Mouse (Mus musculus): ENCODE data around the gene Timm8a2. TPM values are rescaled to one million over a fixed set of nuclear protein-coding genes. Genes with fewer than 3 reads are reported as not detected.

Timm8a2 gene
- polyA plus RNA-seq, 1 experiment from 2014 or later, result not detected

GRCm38 (mm10) chr14:122038874-122039647, 4.6 kb downstream of the Timm8a2 start:
- no peaks in the 10 kb centered on the region for H3K27me3 ChIP-seq
- H3K4me2 ChIP-seq (replicated peaks), result no peak overlapping the region
- ATAC-seq (replicated peaks), result no peak
- 91% methylated on average over 13 of the region's 13 CpGs for WGBS
- H3K9me3 ChIP-seq, result no peaks in the 10 kb centered on the region
- no peaks in the 10 kb centered on the region for H3K4me1 ChIP-seq
- H3K4me3 ChIP-seq, result no peak overlapping the region
- no peak overlapping the region for H3K9ac ChIP-seq (replicated peaks)
- no peak overlapping the region for H3K27ac ChIP-seq (replicated peaks)
- no peaks in the 10 kb centered on the region for H3K36me3 ChIP-seq

GRCm38 (mm10) chr14:122041413-122041825, 6.9 kb downstream of the Timm8a2 start:
- Histone ChIP-seq H3K9ac (replicated peaks) (no peak overlapping the region), H3K4me3 (no peak overlapping the region), H3K27me3 (no peaks in the 10 kb centered on the region), H3K36me3 (no peaks in the 10 kb centered on the region), H3K27ac (replicated peaks) (no peak overlapping the region), H3K9me3 (no peaks in the 10 kb centered on the region), H3K4me1 (no peaks in the 10 kb centered on the region), H3K4me2 (replicated peaks) (no peak overlapping the region)
- WGBS, result 89% methylated on average over 3 of the region's 3 CpGs
- no peak for ATAC-seq (replicated peaks)

GRCm38 (mm10) chr14:122042142-122042694, 7.7 kb downstream of the Timm8a2 start:
- Histone ChIP-seq H3K27me3 (no peaks in the 10 kb centered on the region), H3K27ac (replicated peaks) (no peak overlapping the region), H3K4me1 (no peaks in the 10 kb centered on the region), H3K9ac (replicated peaks) (no peak overlapping the region), H3K4me2 (replicated peaks) (no peak overlapping the region), H3K9me3 (no peaks in the 10 kb centered on the region), H3K4me3 (no peak overlapping the region), H3K36me3 (no peaks in the 10 kb centered on the region)
- ATAC-seq (replicated peaks), result no peak
- 84% methylated on average over 8 of the region's 8 CpGs for WGBS

GRCm38 (mm10) chr14:122047784-122048183, 13.3 kb downstream of the Timm8a2 start:
- no peaks in the 10 kb centered on the region for H3K4me1 ChIP-seq
- no peak for ATAC-seq (replicated peaks)
- H3K36me3 ChIP-seq, result no peaks in the 10 kb centered on the region
- no peak overlapping the region for H3K9ac ChIP-seq (replicated peaks)
- H3K27ac ChIP-seq (replicated peaks), result no peak overlapping the region
- 91% methylated on average over 8 of the region's 8 CpGs for WGBS
- H3K4me2 ChIP-seq (replicated peaks), result no peak overlapping the region
- H3K9me3 ChIP-seq, result no peaks in the 10 kb centered on the region
- no peak overlapping the region for H3K4me3 ChIP-seq
- H3K27me3 ChIP-seq, result no peaks in the 10 kb centered on the region

- WGBS, result 83% methylated on average over 9 of the region's 9 CpGs
Observed at GRCm38 (mm10) chr14:122048816-122049215, 14.3 kb downstream of the Timm8a2 start.

GRCm38 (mm10) chr14:122052896-122053635, 18.6 kb downstream of the Timm8a2 start:
- no peak overlapping the region for H3K27ac ChIP-seq (replicated peaks)
- 89% methylated on average over 9 of the region's 9 CpGs for WGBS
- no peak for ATAC-seq (replicated peaks)
- no peaks in the 10 kb centered on the region for H3K36me3 ChIP-seq
- H3K4me1 ChIP-seq, result no peaks in the 10 kb centered on the region
- H3K4me2 ChIP-seq (replicated peaks), result no peak overlapping the region
- no peaks in the 10 kb centered on the region for H3K9me3 ChIP-seq
- no peaks in the 10 kb centered on the region for H3K27me3 ChIP-seq
- H3K4me3 ChIP-seq, result no peak overlapping the region
- H3K9ac ChIP-seq (replicated peaks), result no peak overlapping the region

More at GRCm38 (mm10) chr14:122048816-122049215, 14.3 kb downstream of the Timm8a2 start:
- Histone ChIP-seq H3K4me2 (replicated peaks) (no peak overlapping the region), H3K27ac (replicated peaks) (no peak overlapping the region), H3K36me3 (no peaks in the 10 kb centered on the region), H3K4me3 (no peak overlapping the region), H3K4me1 (no peaks in the 10 kb centered on the region), H3K9me3 (no peaks in the 10 kb centered on the region), H3K9ac (replicated peaks) (no peak overlapping the region), H3K27me3 (no peaks in the 10 kb centered on the region)
- no peak for ATAC-seq (replicated peaks)

DNA sequence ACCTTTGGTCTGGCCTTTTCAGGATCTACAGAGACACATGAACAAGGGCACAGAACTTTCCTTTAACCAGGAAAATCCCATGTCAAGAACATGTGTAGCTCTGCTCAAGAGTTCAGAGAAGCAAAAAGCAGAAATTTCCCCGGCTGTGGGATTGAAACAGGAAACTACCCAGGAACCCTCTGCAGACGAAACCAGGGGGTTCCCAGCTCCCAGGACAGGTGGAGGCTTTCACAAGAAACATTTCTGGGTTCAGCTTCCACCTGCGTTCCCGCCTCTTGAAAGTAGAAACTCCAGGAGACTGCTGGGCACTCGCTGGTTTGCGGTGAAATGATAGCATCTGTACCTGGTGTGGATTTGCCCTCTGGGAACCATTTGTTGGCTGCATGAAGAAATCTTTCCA, 22.4 kb downstream of the Timm8a2 start:
- WGBS, result 79% methylated on average over 6 of the region's 6 CpGs
- H3K9me3 ChIP-seq, result no peaks in the 10 kb centered on the region
- no peak overlapping the region for H3K4me3 ChIP-seq
- H3K27ac ChIP-seq (replicated peaks), result no peak overlapping the region
- no peak for ATAC-seq (replicated peaks)
- H3K36me3 ChIP-seq, result no peaks in the 10 kb centered on the region
- H3K9ac ChIP-seq (replicated peaks), result no peak overlapping the region
- H3K27me3 ChIP-seq, result no peaks in the 10 kb centered on the region
- H3K4me2 ChIP-seq (replicated peaks), result no peak overlapping the region
- H3K4me1 ChIP-seq, result no peaks in the 10 kb centered on the region

DNA sequence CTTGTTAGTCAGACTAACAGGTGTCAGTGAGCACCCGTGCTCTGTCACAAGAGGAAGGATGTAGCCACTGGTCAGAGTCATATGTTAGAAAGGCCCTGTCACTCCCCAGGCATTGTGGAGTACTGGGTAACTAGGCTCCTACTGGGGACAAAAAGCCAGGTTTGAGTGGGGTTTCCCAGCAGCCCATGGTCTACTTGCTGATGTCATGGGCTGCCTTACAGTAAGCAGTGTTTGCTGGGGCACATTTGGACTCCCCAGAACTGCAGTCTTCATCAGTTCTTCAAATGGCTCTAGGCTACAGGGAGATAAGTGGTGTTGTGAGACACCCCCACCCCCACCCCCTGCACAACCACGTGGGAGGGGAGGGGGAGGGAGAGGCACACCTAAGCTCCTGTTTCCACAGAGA, 23.5 kb downstream of the Timm8a2 start:
- no peaks in the 10 kb centered on the region for H3K27me3 ChIP-seq
- no peaks in the 10 kb centered on the region for H3K36me3 ChIP-seq
- H3K27ac ChIP-seq (replicated peaks), result no peak overlapping the region
- no peaks in the 10 kb centered on the region for H3K9me3 ChIP-seq
- no peaks in the 10 kb centered on the region for H3K4me1 ChIP-seq
- 43% methylated on average over 2 of the region's 2 CpGs for WGBS
- no peak overlapping the region for H3K4me2 ChIP-seq (replicated peaks)
- no peak overlapping the region for H3K9ac ChIP-seq (replicated peaks)
- H3K4me3 ChIP-seq, result no peak overlapping the region
- ATAC-seq (replicated peaks), result no peak

DNA sequence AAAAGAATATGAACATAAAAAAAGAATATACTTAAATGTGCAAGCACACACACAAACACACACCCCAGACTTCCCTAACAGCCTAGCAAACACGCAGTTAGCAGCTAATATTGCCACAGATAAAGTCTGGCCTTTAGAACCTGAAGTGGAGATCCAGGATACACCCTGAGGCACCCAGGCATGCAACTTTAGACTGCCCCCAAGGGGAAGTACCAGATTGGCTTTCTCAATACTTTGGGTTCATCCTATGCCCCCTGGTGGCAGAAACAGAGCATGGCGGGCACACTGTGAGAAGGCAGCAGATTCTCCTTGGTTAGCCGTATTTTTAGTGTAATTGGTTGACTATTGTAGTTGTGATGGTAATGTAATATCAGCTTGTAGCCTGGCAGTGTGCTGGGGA, 26.2 kb downstream of the Timm8a2 start:
- Histone ChIP-seq H3K27ac (replicated peaks) (no peak overlapping the region), H3K4me2 (replicated peaks) (no peak overlapping the region), H3K9ac (replicated peaks) (no peak overlapping the region), H3K36me3 (no peaks in the 10 kb centered on the region), H3K27me3 (no peaks in the 10 kb centered on the region), H3K4me3 (no peak overlapping the region), H3K4me1 (no peaks in the 10 kb centered on the region), H3K9me3 (no peaks in the 10 kb centered on the region)
- ATAC-seq (replicated peaks), result peak; percentile 57; the same call in 1 of the 2 replicates
- WGBS, result 5% methylated on average over 3 of the region's 3 CpGs

- H3K4me1 ChIP-seq, result no peaks in the 10 kb centered on the region
- 88% methylated on average over 6 of the region's 6 CpGs for WGBS
- H3K9me3 ChIP-seq, result no peaks in the 10 kb centered on the region
- no peaks in the 10 kb centered on the region for H3K27me3 ChIP-seq
- ATAC-seq (replicated peaks), result no peak
- H3K4me2 ChIP-seq (replicated peaks), result no peak overlapping the region
- no peaks in the 10 kb centered on the region for H3K36me3 ChIP-seq
- no peak overlapping the region for H3K27ac ChIP-seq (replicated peaks)
- no peak overlapping the region for H3K4me3 ChIP-seq
- no peak overlapping the region for H3K9ac ChIP-seq (replicated peaks)
Observed at GRCm38 (mm10) chr14:122061376-122061775, 26.9 kb downstream of the Timm8a2 start.

DNA sequence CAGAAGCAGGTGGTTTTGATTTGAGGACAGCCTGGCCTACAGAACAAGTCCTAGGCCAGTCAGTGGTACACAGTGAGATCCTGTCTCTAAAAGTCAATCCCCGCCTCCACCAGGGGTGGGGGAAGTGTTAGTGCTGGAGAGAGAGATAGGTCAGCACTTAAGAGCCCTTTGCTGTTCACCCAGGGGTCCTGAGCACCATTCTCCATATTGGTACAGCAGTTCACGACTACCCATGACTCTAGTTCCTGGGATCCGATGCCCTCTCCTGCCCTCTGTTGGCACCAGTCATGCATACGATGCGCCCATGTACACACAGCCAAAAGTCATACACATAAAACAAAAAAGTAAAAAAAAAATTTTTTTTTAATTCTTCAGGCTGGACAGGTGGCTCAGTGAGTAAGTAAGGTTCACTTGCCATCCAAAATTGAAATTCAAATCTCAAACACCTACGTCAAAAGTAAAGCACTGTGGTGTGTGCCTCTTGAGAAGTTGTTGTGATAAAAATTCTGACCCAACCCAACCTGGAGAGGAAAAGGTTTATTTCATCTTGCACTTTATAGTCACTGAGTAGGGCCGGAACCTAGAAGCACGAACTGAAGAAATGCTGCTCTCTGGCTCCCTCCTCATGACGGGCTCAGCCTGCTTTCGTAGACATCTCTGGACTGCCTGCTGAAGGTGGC, 28.1 kb downstream of the Timm8a2 start:
- no peak for ATAC-seq (replicated peaks)
- H3K27ac ChIP-seq (replicated peaks), result no peak overlapping the region
- no peaks in the 10 kb centered on the region for H3K4me1 ChIP-seq
- H3K27me3 ChIP-seq, result no peaks in the 10 kb centered on the region
- no peaks in the 10 kb centered on the region for H3K9me3 ChIP-seq
- H3K36me3 ChIP-seq, result no peaks in the 10 kb centered on the region
- WGBS, result 85% methylated on average over 10 of the region's 10 CpGs
- H3K9ac ChIP-seq (replicated peaks), result no peak overlapping the region
- no peak overlapping the region for H3K4me3 ChIP-seq
- H3K4me2 ChIP-seq (replicated peaks), result no peak overlapping the region

DNA sequence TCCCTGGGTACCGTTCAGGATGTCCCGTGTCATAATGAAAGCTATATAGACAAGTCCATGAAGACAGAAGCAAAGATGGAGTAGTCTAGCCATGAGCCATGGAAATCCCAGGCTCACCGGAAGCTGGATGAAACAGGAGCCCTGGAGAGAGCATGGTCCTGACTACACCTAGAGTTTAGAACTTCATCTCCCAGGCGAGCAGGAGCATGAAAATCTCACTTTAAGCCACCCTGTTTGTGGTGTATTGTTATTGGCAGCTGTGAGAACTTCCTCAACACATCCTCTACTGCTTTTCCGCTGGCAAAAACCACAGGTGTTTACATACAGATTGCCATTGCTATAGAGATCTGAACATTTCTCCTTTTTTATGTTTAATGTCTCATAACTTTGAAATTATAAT, 29.1 kb downstream of the Timm8a2 start:
- H3K4me2 ChIP-seq (replicated peaks), result no peak overlapping the region
- no peak for ATAC-seq (replicated peaks)
- H3K4me1 ChIP-seq, result no peaks in the 10 kb centered on the region
- no peak overlapping the region for H3K27ac ChIP-seq (replicated peaks)
- no peak overlapping the region for H3K4me3 ChIP-seq
- H3K9me3 ChIP-seq, result no peaks in the 10 kb centered on the region
- no peaks in the 10 kb centered on the region for H3K27me3 ChIP-seq
- no peak overlapping the region for H3K9ac ChIP-seq (replicated peaks)
- WGBS, result 79% methylated on average over 5 of the region's 5 CpGs
- no peaks in the 10 kb centered on the region for H3K36me3 ChIP-seq

Data from forebrain, embryonic 15.5 days (tissue).